ENCODE assay signal across 12 mouse cellular contexts in the genomic region with DNA sequence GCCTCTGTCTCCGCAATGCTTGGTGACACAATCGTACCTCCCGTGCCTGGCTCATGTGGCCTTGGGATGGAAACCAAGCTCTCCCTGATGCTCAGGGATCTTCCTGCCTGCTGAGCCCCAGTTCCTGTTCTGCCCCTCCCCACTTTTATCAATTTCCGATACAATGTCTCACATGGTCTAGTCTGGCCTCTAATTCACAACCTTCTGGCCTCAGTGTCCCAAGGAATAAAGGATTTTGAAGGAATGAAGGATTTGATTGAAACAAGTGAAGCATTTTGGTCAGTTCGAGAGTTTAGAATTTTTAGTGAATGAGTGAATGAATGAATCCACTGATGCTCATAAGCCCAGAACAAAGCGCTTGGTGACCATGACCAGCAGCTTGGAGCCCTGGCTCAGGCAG. TPM values are rescaled to one million over a fixed set of nuclear protein-coding genes. Genes with fewer than 3 reads are reported as not detected.
DNase-seq lines count a peak whose midpoint lies in the region; ATAC-seq and TF ChIP-seq lines count a peak whose summit lies in the region.
"Had no signal": no experiment of that assay in that cellular context is flagged by ENCODE, and none has a peak within 500 bp of the region (broad histone marks: within the 10 kb centered on the region; RNA-seq: fewer than 3 reads in every experiment).

No protein-coding gene starts in this region.

- H3K36me3 ChIP-seq in ES-Bruce4 (ENCODE audit: control insufficient read depth, insufficient read depth, low read length, poor library complexity, severe bottlenecking): no peaks in the 10 kb centered on the region
- H3K36me3 ChIP-seq in liver, embryonic 16.5 days (ENCODE audit: control insufficient read depth, insufficient read depth): no peaks in the 10 kb centered on the region
- H3K36me3 ChIP-seq: forebrain, embryonic 10.5 days had no signal

- no peak for TF ChIP-seq CTCF in layer of hippocampus, adult 2 months (conservative IDR thresholded peaks at IDR 0.05)
- no peak for TF ChIP-seq CTCF in ES-Bruce4 (IDR thresholded peaks at IDR 0.05; ENCODE audit: low read depth, low read length)
- TF ChIP-seq CTCF in bone marrow macrophage, adult 2 months (IDR thresholded peaks at IDR 0.05; ENCODE audit: low read depth, low read length): no peak

- H3K9me3 ChIP-seq in ES-Bruce4 (replicated peaks; ENCODE audit: control insufficient read depth, insufficient read depth, low read length, poor library complexity, severe bottlenecking): no peaks in the 10 kb centered on the region
- no peaks in the 10 kb centered on the region for H3K9me3 ChIP-seq in liver, embryonic 16.5 days (replicated peaks; ENCODE audit: control insufficient read depth, low read length)
- H3K9me3 ChIP-seq: forebrain, embryonic 10.5 days; hindbrain, embryonic 13.5 days had no signal

- H3K9ac ChIP-seq in ES-Bruce4 (ENCODE audit: low read depth, poor library complexity, severe bottlenecking): peak overlapping the region; percentile 35
- H3K9ac ChIP-seq in liver, embryonic 16.5 days (ENCODE audit: low read depth, low read length): peak overlapping the region; percentile 62
- H3K9ac ChIP-seq: hindbrain, embryonic 13.5 days had no signal

- TF ChIP-seq POLR2A in ES-Bruce4 (IDR thresholded peaks at IDR 0.05; ENCODE audit: insufficient read depth, low read length): no peak
- TF ChIP-seq POLR2A in bone marrow macrophage, adult 2 months (IDR thresholded peaks at IDR 0.05; ENCODE audit: borderline replicate concordance, low read depth, low read length): no peak

- no peak for TF ChIP-seq EP300 in ES-Bruce4 (IDR thresholded peaks at IDR 0.05; ENCODE audit: insufficient read depth, low read depth, low read length)

- peaks cover 2% of the 10 kb centered on the region for H3K4me1 ChIP-seq in ES-Bruce4 (ENCODE audit: control insufficient read depth, insufficient read depth, low read length)
- peaks cover 38% of the 10 kb centered on the region for H3K4me1 ChIP-seq in bone marrow macrophage, adult 2 months (ENCODE audit: control insufficient read depth, insufficient read depth, low read length)
- H3K4me1 ChIP-seq in liver, embryonic 16.5 days (ENCODE audit: control insufficient read depth, low read depth, low read length): peaks cover 45% of the 10 kb centered on the region
- H3K4me1 ChIP-seq: hindbrain, embryonic 13.5 days had no signal

- WGBS in liver, embryonic 16.5 days (ENCODE audit: insufficient replicate concordance): 23% methylated on average over 6 of the region's 6 CpGs

- no peak for DNase-seq in layer of hippocampus, adult 2 months (ENCODE audit: low spot score in 2 of 2)
- no peak for DNase-seq in layer of hippocampus, postnatal 36 days
- DNase-seq in gastrocnemius, adult 18-20 months (ENCODE audit: low spot score): no peak
- DNase-seq: gastrocnemius, postnatal 25 days; lung, postnatal 14 days; thymus, postnatal 4 days had no signal

- H3K27me3 ChIP-seq in ES-Bruce4 (ENCODE audit: control insufficient read depth, insufficient read depth, low read length, poor library complexity, severe bottlenecking): no peaks in the 10 kb centered on the region
- no peaks in the 10 kb centered on the region for H3K27me3 ChIP-seq in liver, embryonic 16.5 days (ENCODE audit: control insufficient read depth, insufficient read depth, low read depth, low read length)

- H3K4me3 ChIP-seq in layer of hippocampus, adult 2 months: no peak overlapping the region; the same call in 1 of the 2 replicates
- H3K4me3 ChIP-seq in ES-Bruce4 (ENCODE audit: low read depth, low read length): peak overlapping the region; percentile 28
- peak overlapping the region; percentile 70 for H3K4me3 ChIP-seq in bone marrow macrophage, adult 2 months (ENCODE audit: insufficient read depth, low read length)
- peak overlapping the region; percentile 55 for H3K4me3 ChIP-seq in liver, embryonic 16.5 days (ENCODE audit: low read depth, low read length)
- H3K4me3 ChIP-seq: forebrain, embryonic 10.5 days; hindbrain, embryonic 13.5 days had no signal

- no peak for ATAC-seq in liver, embryonic 16.5 days (ENCODE audit: low read depth)
- no peak for ATAC-seq in frontal cortex, adult (ENCODE audit: low TSS enrichment)

- peak overlapping the region; percentile 52; the same call in 1 of the 2 replicates for H3K27ac ChIP-seq in layer of hippocampus, adult 2 months
- H3K27ac ChIP-seq in ES-Bruce4 (ENCODE audit: insufficient read depth, low read length): no peak overlapping the region
- H3K27ac ChIP-seq in bone marrow macrophage, adult 2 months (ENCODE audit: insufficient read depth, low read depth, low read length): peak overlapping the region; percentile 85
- H3K27ac ChIP-seq in liver, embryonic 16.5 days (ENCODE audit: low read length): no peak overlapping the region
- H3K27ac ChIP-seq: forebrain, embryonic 10.5 days; hindbrain, embryonic 13.5 days had no signal

- peak overlapping the region; percentile 47 for H3K4me2 ChIP-seq in liver, embryonic 16.5 days (ENCODE audit: low read depth, low read length)
- H3K4me2 ChIP-seq: hindbrain, embryonic 13.5 days had no signal

RNA-seq across cellular contexts. Expression of a gene that starts 0.9 kb away (rescaled TPM):
- total RNA-seq in layer of hippocampus, adult 2 months (2021): 1 to 10 TPM; 1.9 to 2.5 TPM
- 1 to 10 TPM; 3.0 to 3.4 TPM for total RNA-seq in layer of hippocampus, postnatal 36 days (2021)
- polyA plus RNA-seq in ES-Bruce4 (2011; ENCODE audit: insufficient read depth, insufficient read length, low read depth, missing spikeins): 11.2 and 11.6 TPM in 2 replicates
- polyA plus RNA-seq in bone marrow macrophage, adult 2 months (2012; ENCODE audit: insufficient read depth, insufficient read length, missing spikeins): 23.5 and 24.2 TPM in 2 replicates
- polyA plus RNA-seq in liver, embryonic 16.5 days (2015; fragmentation: Nextera tagmentation; extraction: Ambion mirVana): 4.3 and 4.4 TPM in 2 replicates
- total RNA-seq in gastrocnemius, adult 18-20 months (2021): under 1 TPM; 0.53 to 0.57 TPM

RNA-seq across cellular contexts. Expression of a gene that starts 21.8 kb away (rescaled TPM):
- total RNA-seq in layer of hippocampus, adult 2 months (2021): 100 to 1,000 TPM; 118 to 123 TPM
- total RNA-seq in layer of hippocampus, postnatal 36 days (2021): 100 to 1,000 TPM; 113 to 117 TPM
- polyA plus RNA-seq in ES-Bruce4 (2011; ENCODE audit: insufficient read depth, insufficient read length, low read depth, missing spikeins): 32.0 and 35.3 TPM in 2 replicates
- 10.1 and 10.5 TPM in 2 replicates for polyA plus RNA-seq in bone marrow macrophage, adult 2 months (2012; ENCODE audit: insufficient read depth, insufficient read length, missing spikeins)
- polyA plus RNA-seq in liver, embryonic 16.5 days (2015; fragmentation: Nextera tagmentation; extraction: Ambion mirVana): 20.0 and 24.3 TPM in 2 replicates
- 10 to 100 TPM; 26.2 to 31.8 TPM for total RNA-seq in gastrocnemius, adult 18-20 months (2021)

RNA-seq across cellular contexts. Expression of a gene that starts 23.2 kb away (rescaled TPM):
- total RNA-seq in layer of hippocampus, adult 2 months (2021): under 1 TPM; 0.39 to 0.95 TPM
- under 1 TPM; 0.40 to 0.65 TPM for total RNA-seq in layer of hippocampus, postnatal 36 days (2021)
- 0.49 and 0.93 TPM in 2 replicates for polyA plus RNA-seq in ES-Bruce4 (2011; ENCODE audit: insufficient read depth, insufficient read length, low read depth, missing spikeins)
- 0.46 TPM in 1 of 2 replicates, not detected in the other for polyA plus RNA-seq in bone marrow macrophage, adult 2 months (2012; ENCODE audit: insufficient read depth, insufficient read length, missing spikeins)
- 4.8 and 5.3 TPM in 2 replicates for polyA plus RNA-seq in liver, embryonic 16.5 days (2015; fragmentation: Nextera tagmentation; extraction: Ambion mirVana)
- under 1 TPM; 0.71 to 0.78 TPM for total RNA-seq in gastrocnemius, adult 18-20 months (2021)

RNA-seq across cellular contexts. Expression of a gene that starts 26.9 kb away (rescaled TPM):
- 10 to 100 TPM; 83.1 to 93.5 TPM for total RNA-seq in layer of hippocampus, adult 2 months (2021)
- 10 to 100 TPM; 77.1 to 90.0 TPM for total RNA-seq in layer of hippocampus, postnatal 36 days (2021)
- polyA plus RNA-seq in ES-Bruce4 (2011; ENCODE audit: insufficient read depth, insufficient read length, low read depth, missing spikeins): 37.2 and 41.6 TPM in 2 replicates
- 37.9 and 40.9 TPM in 2 replicates for polyA plus RNA-seq in bone marrow macrophage, adult 2 months (2012; ENCODE audit: insufficient read depth, insufficient read length, missing spikeins)
- 39.3 and 47.1 TPM in 2 replicates for polyA plus RNA-seq in liver, embryonic 16.5 days (2015; fragmentation: Nextera tagmentation; extraction: Ambion mirVana)
- 10 to 100 TPM; 41.0 to 45.8 TPM for total RNA-seq in gastrocnemius, adult 18-20 months (2021)

RNA-seq across cellular contexts. Expression of a gene that starts 36.1 kb away (rescaled TPM):
- 100 to 1,000 TPM; 702 to 736 TPM for total RNA-seq in layer of hippocampus, adult 2 months (2021)
- 100 to 1,000 TPM; 667 to 720 TPM for total RNA-seq in layer of hippocampus, postnatal 36 days (2021)
- polyA plus RNA-seq in ES-Bruce4 (2011; ENCODE audit: insufficient read depth, insufficient read length, low read depth, missing spikeins): 148 and 152 TPM in 2 replicates
- polyA plus RNA-seq in bone marrow macrophage, adult 2 months (2012; ENCODE audit: insufficient read depth, insufficient read length, missing spikeins): 478 and 551 TPM in 2 replicates
- 131 and 141 TPM in 2 replicates for polyA plus RNA-seq in liver, embryonic 16.5 days (2015; fragmentation: Nextera tagmentation; extraction: Ambion mirVana)
- 100 to 1,000 TPM; 947 to 962 TPM for total RNA-seq in gastrocnemius, adult 18-20 months (2021)

Comparison
In these comparisons a context has a peak if more than half of its experiments do, and no peak if none do; other contexts are left out.
1. H3K27ac ChIP-seq: peak in layer of hippocampus, adult 2 months (single experiment) and bone marrow macrophage, adult 2 months (single experiment); none in ES-Bruce4 (single experiment) and liver, embryonic 16.5 days (single experiment).